In genomic region chr12:79852606-79853005, GRCm38 (mm10) we compare ENCODE assay signal across 29 mouse cellular contexts.
DNase-seq lines count a peak whose midpoint lies in the region; ATAC-seq and TF ChIP-seq lines count a peak whose summit lies in the region.
"Had no signal": no experiment of that assay in that cellular context is flagged by ENCODE, and none has a peak within 500 bp of the region (broad histone marks: within the 10 kb centered on the region; RNA-seq: fewer than 3 reads in every experiment).

No protein-coding gene starts in this region.

- no peaks in the 10 kb centered on the region for H3K9me3 ChIP-seq in stomach, postnatal 0 days (ENCODE audit: control insufficient read depth, low read length)
- H3K9me3 ChIP-seq: heart, embryonic 15.5 days; hindbrain, embryonic 13.5 days; neural tube, embryonic 13.5 days; stomach, embryonic 15.5 days had no signal

- TF ChIP-seq EP300 in stomach, postnatal 0 days (optimal IDR thresholded peaks at IDR 0.05), result no peak

- H3K4me1 ChIP-seq in stomach, postnatal 0 days (replicated peaks; ENCODE audit: control insufficient read depth, insufficient read depth), result 0 out of 2 replicates have a peak, but pooled peaks cover 9% of the 10 kb centered on the region
- H3K4me1 ChIP-seq: hindbrain, embryonic 13.5 days had no signal

- no peak overlapping the region for H3K9ac ChIP-seq in stomach, postnatal 0 days (ENCODE audit: low read length)
- H3K9ac ChIP-seq: forebrain, embryonic 12.5 days; heart, embryonic 15.5 days; hindbrain, embryonic 13.5 days; limb, embryonic 15.5 days; liver, embryonic 14.5 days; neural tube, embryonic 13.5 days; stomach, embryonic 15.5 days had no signal

- peak; percentile 2 for DNase-seq in adrenal gland, postnatal 14 days
- no peak for DNase-seq in adrenal gland, adult 18-20 months (ENCODE audit: low spot score in 2 of 2)
- DNase-seq in layer of hippocampus, adult 2 months (ENCODE audit: low spot score in 2 of 2), result no peak
- no peak for DNase-seq in layer of hippocampus, postnatal 36 days
- peak; percentile 4 for DNase-seq in thymus, postnatal 4 days
- no peak for DNase-seq in thymus, postnatal 25 days
- no peak for DNase-seq in stomach, postnatal 0 days (ENCODE audit: low spot score)
- DNase-seq in T-cell, adult 2 months (ENCODE audit: low spot score), result no peak
- DNase-seq: adrenal gland, postnatal 36 days; cerebellum, adult 2 months; cerebellum, postnatal 14 days; gastrocnemius, postnatal 10 days; heart, postnatal 4 days; kidney, adult 9 months; kidney, postnatal 14 days; lung, postnatal 36 days; right cerebral cortex, postnatal 14 days; thymus, postnatal 14 days had no signal

- 0 out of 2 replicates have a peak, but pooled peaks have one; percentile 5 for TF ChIP-seq CTCF in layer of hippocampus, adult 2 months (conservative IDR thresholded peaks at IDR 0.05)
- TF ChIP-seq CTCF in stomach, postnatal 0 days (IDR thresholded peaks at IDR 0.05; ENCODE audit: low read depth), result peak; percentile 33

- WGBS in stomach, postnatal 0 days, result 97% methylated on average over 4 of the region's 4 CpGs

- H3K4me3 ChIP-seq in layer of hippocampus, adult 2 months, result no peak overlapping the region
- no peak overlapping the region for H3K4me3 ChIP-seq in stomach, postnatal 0 days (ENCODE audit: low read depth, low read length)
- H3K4me3 ChIP-seq: erythroblast, embryonic 14.5 days; forebrain, embryonic 12.5 days; heart, embryonic 15.5 days; hindbrain, embryonic 13.5 days; limb, embryonic 15.5 days; neural tube, embryonic 13.5 days; stomach, embryonic 15.5 days had no signal

- no peak overlapping the region for H3K4me2 ChIP-seq in stomach, postnatal 0 days (replicated peaks; ENCODE audit: low read depth)
- H3K4me2 ChIP-seq: forebrain, embryonic 12.5 days; heart, embryonic 15.5 days; hindbrain, embryonic 13.5 days; limb, embryonic 15.5 days; midbrain, embryonic 11.5 days; neural tube, embryonic 13.5 days; stomach, embryonic 15.5 days had no signal

- ATAC-seq in stomach, postnatal 0 days (ENCODE audit: low FRiP score, low TSS enrichment), result no peak
- ATAC-seq: intestine, postnatal 0 days had no signal

- no peaks in the 10 kb centered on the region for H3K27me3 ChIP-seq in stomach, postnatal 0 days (ENCODE audit: control insufficient read depth, insufficient read depth, low read length)
- H3K27me3 ChIP-seq: CH12.LX; heart, embryonic 15.5 days; hindbrain, embryonic 13.5 days; limb, embryonic 15.5 days; neural tube, embryonic 13.5 days; stomach, embryonic 15.5 days had no signal

- H3K27ac ChIP-seq in layer of hippocampus, adult 2 months, result no peak overlapping the region
- no peak overlapping the region for H3K27ac ChIP-seq in stomach, postnatal 0 days (replicated peaks)
- H3K27ac ChIP-seq: forebrain, embryonic 12.5 days; hindbrain, embryonic 13.5 days; liver, embryonic 14.5 days; neural tube, embryonic 13.5 days had no signal

- H3K36me3 ChIP-seq in stomach, postnatal 0 days (ENCODE audit: control insufficient read depth, insufficient read depth, low read length), result no peaks in the 10 kb centered on the region
- H3K36me3 ChIP-seq: forebrain, embryonic 12.5 days; heart, embryonic 15.5 days; hindbrain, embryonic 13.5 days; limb, embryonic 15.5 days; neural tube, embryonic 13.5 days; stomach, embryonic 15.5 days had no signal

Comparison
In these comparisons a context has a peak if more than half of its experiments do, and no peak if none do; other contexts are left out.
1. DNase-seq: peak in adrenal gland, postnatal 14 days (single experiment) and thymus, postnatal 4 days (single experiment); none in adrenal gland, adult 18-20 months (0 of 2), layer of hippocampus, adult 2 months (0 of 2), layer of hippocampus, postnatal 36 days (0 of 2), thymus, postnatal 25 days (single experiment), stomach, postnatal 0 days (single experiment) and T-cell, adult 2 months (single experiment).